Mouse (Mus musculus) A20 (cell line): Measurements from ENCODE around the gene Cnot10.

ENCODE experiments used
- DNase-seq: peaks from one replicate; pipeline ENCODE4 v3.0.0-alpha.2; 2011; ENCODE audit warnings: low read depth, low spot score

The Cnot10 gene

DNA sequence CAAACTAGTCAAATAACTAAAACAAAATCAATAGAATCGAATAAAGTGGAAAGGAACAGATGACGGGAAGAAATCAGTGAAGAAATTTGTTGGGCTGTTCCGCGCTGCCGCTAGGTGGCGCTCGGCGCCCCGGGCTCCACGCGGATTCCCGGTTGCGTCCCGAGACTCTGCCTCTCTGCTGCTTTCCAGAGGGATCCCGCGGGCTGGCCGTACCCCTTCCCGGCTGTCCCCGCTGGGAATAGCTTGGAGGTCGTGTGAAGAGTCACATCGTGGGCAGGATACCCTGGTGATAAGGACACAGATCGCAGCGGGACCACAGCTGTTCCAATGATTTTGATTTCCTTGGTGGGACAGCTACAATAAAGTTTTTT, 56.2 kb downstream of the Cnot10 start:
- no peak for DNase-seq

GRCm38 (mm10) chr9:114578646-114579045, 61.3 kb downstream of the Cnot10 start:
- DNase-seq: no peak

DNA sequence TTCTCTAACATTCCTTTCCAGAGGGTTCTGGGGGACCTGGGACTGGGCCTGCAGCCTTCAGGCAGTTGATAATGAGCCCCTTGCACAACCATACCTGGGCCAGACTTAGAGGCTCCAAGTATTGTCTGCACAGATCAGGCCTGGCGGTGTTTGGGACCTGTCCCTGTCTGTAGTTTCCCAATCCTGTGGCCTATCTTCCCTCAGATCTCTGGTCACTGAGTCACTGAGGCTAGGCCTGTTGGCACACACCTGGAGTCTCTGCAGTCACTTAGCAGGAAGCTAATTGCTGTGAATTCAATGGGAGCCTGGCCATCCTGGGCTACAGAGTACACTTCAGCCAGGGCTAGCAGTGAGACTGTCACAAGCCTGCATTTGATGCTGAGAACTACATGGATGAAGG, 64.0 kb downstream of the Cnot10 start:
- no peak for DNase-seq

DNA sequence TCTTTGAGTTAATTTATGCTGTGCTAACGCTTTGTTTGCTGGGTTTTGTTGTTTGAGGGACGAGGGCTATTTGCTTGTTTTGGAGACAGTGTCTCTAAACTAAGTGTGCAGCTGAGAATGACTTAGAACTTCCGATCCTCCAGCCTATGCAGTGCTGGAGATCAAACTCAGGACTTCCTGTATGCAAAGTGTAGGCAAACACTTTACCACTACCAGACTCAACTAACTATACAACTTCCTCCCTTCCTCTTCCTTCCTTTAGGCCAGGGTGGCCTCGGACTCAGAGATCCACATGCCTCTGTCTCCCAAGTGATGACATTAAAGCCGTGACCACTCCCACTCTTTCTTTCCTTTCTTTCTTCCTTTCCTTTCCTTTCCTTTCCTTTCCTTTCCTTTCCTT, 66.5 kb downstream of the Cnot10 start:
- DNase-seq: peak; percentile 19

- no peak for DNase-seq
Observed at GRCm38 (mm10) chr9:114568682-114569474, 71.1 kb downstream of the Cnot10 start.

DNA sequence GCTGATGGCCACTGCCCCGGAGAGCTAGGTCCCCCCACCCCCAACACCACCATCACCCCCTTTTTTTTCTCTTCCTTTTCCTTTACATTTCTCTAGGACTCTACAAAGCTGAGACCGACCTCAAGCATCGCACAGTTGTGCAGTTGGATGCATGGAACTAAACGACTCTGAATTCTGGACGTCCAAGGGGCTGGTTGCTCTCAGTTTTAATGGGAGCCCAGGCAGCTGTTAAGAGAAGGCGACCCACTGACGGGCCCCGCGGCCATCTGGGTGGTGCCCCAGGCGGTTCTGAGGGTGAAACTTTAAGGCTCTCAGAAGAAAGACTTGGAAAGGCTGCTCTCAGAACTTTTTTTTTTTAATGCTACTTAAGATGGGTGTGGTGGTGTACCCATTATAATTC, 75.3 kb downstream of the Cnot10 start:
- DNase-seq: no peak

DNA sequence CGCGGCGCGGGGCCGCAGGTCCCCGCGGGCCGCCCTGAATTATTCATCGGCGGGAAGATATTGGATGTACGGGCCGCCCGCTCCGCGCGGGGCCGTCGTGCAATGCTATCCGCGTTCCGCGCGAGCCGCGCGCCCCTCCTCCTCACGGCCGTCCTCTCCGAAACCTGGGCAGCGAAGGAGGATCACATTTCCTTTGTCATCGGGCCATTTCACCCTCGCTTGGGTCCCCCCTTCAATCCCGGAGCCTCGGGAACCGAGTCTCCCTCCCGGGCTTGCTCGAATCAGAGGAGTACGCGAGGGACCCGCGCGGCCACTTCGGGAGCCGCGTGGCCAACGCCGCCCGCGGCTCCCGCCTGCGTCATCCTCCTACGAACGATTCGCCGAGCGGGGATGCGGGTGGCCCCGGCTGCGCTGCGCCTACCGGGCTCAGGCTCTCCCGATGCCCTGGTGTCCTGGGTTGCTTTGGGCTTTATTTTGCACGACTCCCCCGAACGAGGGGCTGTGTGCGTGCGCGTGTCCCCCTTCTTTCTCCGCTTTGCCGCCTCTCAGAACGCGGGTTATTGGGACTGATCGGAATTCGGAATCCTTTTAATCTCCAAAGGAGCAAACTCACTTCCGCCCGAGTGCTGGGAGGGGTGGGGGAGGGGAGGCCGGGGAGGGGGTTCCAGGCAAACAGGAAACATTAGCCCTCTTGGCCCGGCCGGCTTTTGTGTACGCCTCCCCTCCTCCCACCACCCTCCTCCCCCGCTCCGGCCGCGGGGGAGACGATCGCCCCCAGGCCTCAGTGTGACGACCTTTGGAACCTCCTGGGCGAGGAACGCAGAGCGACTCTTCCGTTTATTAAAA, 76.0 kb downstream of the Cnot10 start, which contains the start of gene Trim71:
Gene Trim71 (minus strand): TSS at position 609 of the 846 bp plus-strand sequence.
- DNase-seq: no peak

- DNase-seq: no peak
Observed at GRCm38 (mm10) chr9:114562919-114563751, 76.8 kb downstream of the Cnot10 start.

GRCm38 (mm10) chr9:114562031-114562918, 77.7 kb downstream of the Cnot10 start:
- no peak for DNase-seq

- DNase-seq: no peak
Observed at GRCm38 (mm10) chr9:114561671-114561971, 78.4 kb downstream of the Cnot10 start.

GRCm38 (mm10) chr9:114560771-114561670, 79.0 kb downstream of the Cnot10 start:
- no peak for DNase-seq

- DNase-seq: no peak
Observed at GRCm38 (mm10) chr9:114560141-114560540, 79.8 kb downstream of the Cnot10 start.

GRCm38 (mm10) chr9:114557086-114557485, 82.9 kb downstream of the Cnot10 start:
- no peak for DNase-seq

DNA sequence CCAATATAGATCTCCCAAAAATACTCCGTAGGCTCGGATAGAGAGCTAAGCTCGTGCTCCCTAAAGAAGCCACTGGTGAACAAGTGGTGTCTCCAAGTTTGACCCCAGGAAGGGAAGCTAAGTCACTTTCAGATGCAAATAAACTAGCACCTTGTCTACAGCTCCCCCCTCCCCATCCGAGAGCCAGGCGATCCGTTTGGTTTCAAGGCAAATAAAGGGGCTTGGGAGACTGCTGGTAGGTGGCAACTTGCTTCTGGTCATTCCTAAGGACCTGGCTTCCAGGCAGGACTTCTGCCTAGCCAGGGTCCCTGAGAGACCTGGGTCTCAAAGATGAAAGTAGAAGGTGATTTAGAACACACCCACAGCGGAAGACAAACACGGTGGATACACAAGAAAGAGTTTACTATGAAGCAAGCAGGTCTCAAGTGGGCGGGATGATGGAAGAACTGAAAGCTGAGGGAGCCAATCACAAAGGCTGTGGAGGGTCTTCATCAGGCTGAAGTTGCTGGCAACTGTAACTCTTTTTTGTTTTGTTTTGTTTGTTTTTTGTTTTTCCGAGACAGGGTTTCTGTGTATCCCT, 83.6 kb downstream of the Cnot10 start:
- DNase-seq: no peak

DNA sequence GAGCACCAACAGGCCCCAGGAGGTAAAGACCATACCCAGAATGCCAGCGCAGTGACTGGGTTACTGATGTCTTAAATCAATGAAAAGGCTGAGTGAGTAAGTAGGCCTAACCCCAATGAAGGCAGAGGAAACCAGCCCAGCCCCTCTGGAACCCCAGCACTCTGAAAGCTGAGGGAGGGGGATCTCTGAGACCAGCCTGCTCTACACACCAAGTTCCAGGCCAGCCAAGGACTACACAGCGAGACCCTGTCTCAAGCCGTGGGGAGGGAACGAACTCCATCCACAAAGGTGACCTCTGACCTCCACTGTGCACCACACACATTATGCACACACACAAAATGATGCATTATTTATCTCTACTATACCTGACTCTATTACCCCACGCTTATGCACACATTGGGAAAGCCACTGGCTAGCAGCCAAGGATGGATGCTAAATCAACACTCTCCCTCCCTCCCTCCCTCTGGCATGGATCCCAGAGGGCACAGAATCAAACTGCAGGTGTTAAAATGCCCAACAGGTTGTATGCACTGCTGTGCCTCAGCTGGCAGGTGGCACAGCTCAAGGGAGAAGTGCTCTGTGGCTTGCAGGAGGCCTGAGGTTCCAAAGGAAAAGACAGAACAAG, 85.5 kb downstream of the Cnot10 start:
- DNase-seq: no peak

DNA sequence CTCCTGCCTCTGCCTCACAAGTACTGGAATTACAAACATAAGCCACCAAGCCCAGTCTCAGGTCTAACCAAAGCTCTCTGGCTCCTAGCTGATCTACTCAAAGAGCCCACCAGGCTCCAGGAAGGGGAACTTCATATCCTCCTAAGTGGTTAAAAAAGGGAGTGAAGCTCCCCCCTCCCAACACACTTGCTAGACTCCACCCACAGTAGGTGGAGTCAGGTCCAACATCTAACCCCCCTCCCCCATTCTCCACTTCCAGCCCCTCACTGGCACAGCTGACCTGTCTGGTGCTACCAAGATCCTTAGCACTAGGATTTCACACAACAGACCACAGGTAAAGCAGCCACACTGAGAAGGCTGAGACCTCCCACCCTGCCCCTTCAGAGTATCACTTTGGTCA, 86.2 kb downstream of the Cnot10 start:
- no peak for DNase-seq

GRCm38 (mm10) chr9:114550033-114550432, 90.0 kb downstream of the Cnot10 start:
- DNase-seq: no peak

DNA sequence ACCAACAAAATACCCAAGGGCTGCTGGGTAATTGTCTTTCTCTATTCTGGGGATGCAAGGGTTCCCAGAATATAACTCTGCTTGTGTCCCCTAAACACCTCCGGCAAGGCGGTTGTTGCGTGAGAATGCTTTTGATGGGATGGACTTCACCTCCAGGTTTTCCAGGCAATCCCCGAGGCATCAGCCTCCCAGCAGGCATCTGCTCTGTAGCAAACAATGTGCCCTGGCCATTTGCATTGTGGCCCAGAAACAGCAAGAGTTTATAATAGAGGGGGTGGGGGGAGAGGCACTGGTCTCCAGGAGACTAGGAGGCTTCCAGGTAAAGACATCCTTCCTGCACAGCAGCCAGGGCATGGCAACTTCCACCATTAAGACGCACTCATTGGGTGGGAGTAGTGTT, 90.9 kb downstream of the Cnot10 start:
- no peak for DNase-seq

DNA sequence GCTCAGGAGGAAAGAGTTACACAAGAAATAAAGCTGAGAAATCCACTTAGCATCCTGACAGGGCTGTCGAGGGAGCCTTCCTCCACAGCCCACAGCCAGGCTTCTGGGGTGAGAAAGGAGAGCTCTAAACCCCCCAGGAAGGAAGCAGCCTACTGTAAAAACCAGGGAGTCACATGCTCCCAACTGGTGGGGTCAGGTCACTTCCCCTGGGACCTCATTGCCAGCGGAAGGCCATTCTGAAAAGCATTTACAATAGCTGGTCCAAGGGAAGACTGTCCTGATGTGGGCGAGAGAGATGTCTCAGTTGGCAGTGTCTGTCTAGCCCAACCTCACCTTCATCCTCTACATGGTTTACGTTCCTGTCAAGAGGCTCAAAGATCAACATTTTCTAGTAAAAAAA, 91.5 kb downstream of the Cnot10 start:
- DNase-seq: no peak
